Mouse (Mus musculus) kidney, embryonic 16.5 days (tissue): ENCODE measurements around the gene Pafah1b3. TPM values are rescaled to one million over a fixed set of nuclear protein-coding genes. Genes with fewer than 3 reads are reported as not detected.

Experiments
- ATAC-seq: fragments of 200-750 bp; cut with Nextera tagmentation; 2 replicates; pipeline ENCODE4 v1.8.0; 2017; ENCODE audit warnings: moderate TSS enrichment; ENCODE audit not compliant: low FRiP score, low TSS enrichment
- H3K27ac ChIP-seq: fragments of 300-500 bp; sonication (generic); 2 replicates; pipeline ENCODE4 v1.5.1; 2014; ENCODE audit warnings: low read length
- H3K27me3 ChIP-seq: fragments of 300-500 bp; sonication (generic); 2 replicates; pipeline ENCODE4 v1.6.1; 2014; ENCODE audit warnings: low read length, control low read depth, mixed read lengths; ENCODE audit not compliant: insufficient read depth
- H3K36me3 ChIP-seq: fragments of 300-500 bp; sonication (generic); 2 replicates; pipeline ENCODE4 v1.6.1; 2014; ENCODE audit warnings: low read length, control low read depth, mixed read lengths; ENCODE audit not compliant: insufficient read depth
- H3K4me1 ChIP-seq: fragments of 300-500 bp; sonication (generic); 2 replicates; pipeline ENCODE4 v1.6.1; 2014; ENCODE audit warnings: low read length, control low read depth, mixed read lengths; ENCODE audit not compliant: insufficient read depth
- H3K4me2 ChIP-seq: fragments of 300-500 bp; sonication (generic); replicated peaks from 2 replicates; pipeline ENCODE4 v1.6.1; 2014; ENCODE audit warnings: low read depth, low read length
- H3K4me3 ChIP-seq: fragments of 300-500 bp; sonication (generic); 2 replicates; pipeline ENCODE4 v1.5.1; 2014; ENCODE audit warnings: mild to moderate bottlenecking, low read length
- H3K9ac ChIP-seq: fragments of 300-500 bp; sonication (generic); replicated peaks from 2 replicates; pipeline ENCODE4 v1.6.1; 2014; ENCODE audit warnings: low read length
- H3K9me3 ChIP-seq: fragments of 300-500 bp; sonication (generic); 2 replicates; pipeline ENCODE4 v1.6.1; 2016; ENCODE audit warnings: low read length, control low read depth
- WGBS: fragments of 180-500 bp; shearing (Covaris S2); extraction: QIAGEN DNeasy Blood & Tissue Kit; methylation state at CpG from one replicate; pipeline ENCODE4 v1.1.7; 2014; 5-methylcytosine and 5-hydroxymethylcytosine counted together
- polyA plus RNA-seq: library from polyadenylated mRNA; unstranded; fragments of >200 nt; fragmentation: Nextera tagmentation; extraction: Ambion mirVana; gene quantifications from 2 replicates; pipeline ENCODE4 v1.2.1, GENCODE M21; 2015

Pafah1b3 gene
- polyA plus RNA-seq, 1 experiment from 2014 or later: 199 TPM

GRCm38 (mm10) chr7:25251822-25252221 lies 46.0 kb downstream of the Pafah1b3 start:
- H3K9ac ChIP-seq: peak overlapping the region; percentile 70
- H3K4me3 ChIP-seq: peak overlapping the region; percentile 95
- 21% methylated on average over 8 of the region's 8 CpGs for WGBS
- H3K27me3 ChIP-seq: no peaks in the 10 kb centered on the region
- peaks cover 30% of the 10 kb centered on the region for H3K4me1 ChIP-seq
- H3K9me3 ChIP-seq: no peaks in the 10 kb centered on the region
- H3K27ac ChIP-seq: peak overlapping the region; percentile 92
- ATAC-seq: no peak
- H3K4me2 ChIP-seq: peak overlapping the region; percentile 95
- no peaks in the 10 kb centered on the region for H3K36me3 ChIP-seq

GRCm38 (mm10) chr7:25251071-25251791 lies 46.6 kb downstream of the Pafah1b3 start:
- H3K27ac ChIP-seq: peak overlapping the region; percentile 92
- peaks cover 36% of the 10 kb centered on the region for H3K4me1 ChIP-seq
- peak; percentile 25 for ATAC-seq
- H3K4me2 ChIP-seq: peak overlapping the region; percentile 95
- H3K9me3 ChIP-seq: no peaks in the 10 kb centered on the region
- H3K9ac ChIP-seq: peak overlapping the region; percentile 70
- peak overlapping the region; percentile 95 for H3K4me3 ChIP-seq
- H3K27me3 ChIP-seq: no peaks in the 10 kb centered on the region
- 2% methylated on average over 22 of the region's 22 CpGs for WGBS
- no peaks in the 10 kb centered on the region for H3K36me3 ChIP-seq

GRCm38 (mm10) chr7:25250141-25250972 lies 47.4 kb downstream of the Pafah1b3 start, which contains the start of gene Erf:
TSS of gene Erf (minus strand) at chr7:25250761.
- peak within 1 kb of the TSS; percentile 95 for H3K4me3 ChIP-seq
- no peaks in the 10 kb centered on the region for H3K27me3 ChIP-seq
- H3K27ac ChIP-seq: peak within 1 kb of the TSS; percentile 99
- H3K4me2 ChIP-seq: peak within 1 kb of the TSS; percentile 95
- H3K9me3 ChIP-seq: no peaks in the 10 kb centered on the region
- peak within 1 kb of the TSS; percentile 93 for H3K9ac ChIP-seq
- under 1% methylated on average over 59 of the region's 81 CpGs for WGBS
- ATAC-seq: peak; percentile 81
- peaks cover 45% of the 10 kb centered on the region for H3K4me1 ChIP-seq
- peaks cover 4% of the 10 kb centered on the region for H3K36me3 ChIP-seq

GRCm38 (mm10) chr7:25249314-25250140 lies 48.3 kb downstream of the Pafah1b3 start:
- peak overlapping the region; percentile 95 for H3K4me3 ChIP-seq
- peaks cover 13% of the 10 kb centered on the region for H3K36me3 ChIP-seq
- peaks cover 51% of the 10 kb centered on the region for H3K4me1 ChIP-seq
- WGBS: under 1% methylated on average over 47 of the region's 73 CpGs
- no peaks in the 10 kb centered on the region for H3K9me3 ChIP-seq
- H3K4me2 ChIP-seq: peak overlapping the region; percentile 95
- no peaks in the 10 kb centered on the region for H3K27me3 ChIP-seq
- peak; percentile 71 for ATAC-seq
- peak overlapping the region; percentile 93 for H3K9ac ChIP-seq
- peak overlapping the region; percentile 99 for H3K27ac ChIP-seq

- Histone ChIP-seq H3K4me2 (peak overlapping the region; percentile 95), H3K4me3 (peak overlapping the region; percentile 95), H3K36me3 (peaks cover 19% of the 10 kb centered on the region), H3K4me1 (peaks cover 55% of the 10 kb centered on the region), H3K27me3 (no peaks in the 10 kb centered on the region), H3K27ac (peak overlapping the region; percentile 99), H3K9me3 (no peaks in the 10 kb centered on the region), H3K9ac (peak overlapping the region; percentile 93)
- WGBS: under 1% methylated on average over 23 of the region's 25 CpGs
- ATAC-seq: peak; percentile 29
These were observed 48.9 kb downstream of the Pafah1b3 start for GRCm38 (mm10) chr7:25248846-25249313.

GRCm38 (mm10) chr7:25248018-25248647 lies 49.7 kb downstream of the Pafah1b3 start:
- H3K4me3 ChIP-seq: peak overlapping the region; percentile 95
- peak overlapping the region; percentile 99 for H3K27ac ChIP-seq
- ATAC-seq: peak; percentile 4; the same call in 1 of the 2 replicates
- H3K27me3 ChIP-seq: no peaks in the 10 kb centered on the region
- H3K36me3 ChIP-seq: peaks cover 24% of the 10 kb centered on the region
- peak overlapping the region; percentile 93 for H3K9ac ChIP-seq
- peak overlapping the region; percentile 95 for H3K4me2 ChIP-seq
- peaks cover 55% of the 10 kb centered on the region for H3K4me1 ChIP-seq
- no peaks in the 10 kb centered on the region for H3K9me3 ChIP-seq
- WGBS: under 1% methylated on average over 18 of the region's 18 CpGs

GRCm38 (mm10) chr7:25247498-25247897 lies 50.3 kb downstream of the Pafah1b3 start:
- peaks cover 30% of the 10 kb centered on the region for H3K36me3 ChIP-seq
- H3K9me3 ChIP-seq: no peaks in the 10 kb centered on the region
- H3K4me2 ChIP-seq: peak overlapping the region; percentile 95
- peak overlapping the region; percentile 95 for H3K4me3 ChIP-seq
- H3K27ac ChIP-seq: peak overlapping the region; percentile 99
- no peaks in the 10 kb centered on the region for H3K27me3 ChIP-seq
- WGBS: 11% methylated on average over 3 of the region's 3 CpGs
- H3K9ac ChIP-seq: peak overlapping the region; percentile 93
- no peak for ATAC-seq
- H3K4me1 ChIP-seq: peaks cover 55% of the 10 kb centered on the region

- Histone ChIP-seq H3K4me1 (peaks cover 50% of the 10 kb centered on the region), H3K4me3 (peak overlapping the region; percentile 95), H3K36me3 (peaks cover 36% of the 10 kb centered on the region), H3K4me2 (peak overlapping the region; percentile 95), H3K27me3 (no peaks in the 10 kb centered on the region), H3K27ac (peak overlapping the region; percentile 99), H3K9me3 (no peaks in the 10 kb centered on the region), H3K9ac (peak overlapping the region; percentile 93)
- WGBS: 14% methylated on average over 4 of the region's 4 CpGs
- ATAC-seq: no peak
These were observed 51.0 kb downstream of the Pafah1b3 start for GRCm38 (mm10) chr7:25246759-25247137.
